Mouse (Mus musculus) liver, postnatal 0 days (tissue): ENCODE measurements around the gene Krtap28-10.

Experiments used
- CTCF ChIP-seq: sonication (generic); IDR thresholded peaks from 2 replicates; pipeline ENCODE4 v1.5.1; 2016; ENCODE audit warnings: antibody characterized with exemption, low read depth
- EP300 ChIP-seq: IDR thresholded peaks from 2 replicates; pipeline ENCODE4 v1.6.1; 2016; ENCODE audit warnings: antibody characterized with exemption, low read depth, mild to moderate bottlenecking

DNA sequence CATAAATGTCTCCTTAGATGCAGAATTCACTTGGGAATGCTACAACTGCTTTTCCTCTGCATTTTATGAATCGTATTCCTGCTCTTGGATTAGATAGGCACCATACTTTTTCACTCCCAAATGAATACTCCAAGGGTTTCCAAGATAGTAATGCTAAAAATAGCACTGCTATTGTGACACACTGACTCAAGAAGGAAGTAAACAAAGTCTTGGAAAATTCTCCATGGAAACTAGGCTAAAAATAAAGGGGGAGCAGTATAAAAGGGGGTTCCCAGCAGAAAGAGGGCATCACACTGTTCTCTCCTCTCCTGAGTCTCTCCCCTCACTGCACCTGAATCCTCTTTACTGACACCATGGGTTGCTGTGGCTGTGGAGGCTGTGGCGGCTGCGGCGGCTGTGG is 18.4 kb upstream of the Krtap28-10 start, which contains the start of gene Krtap28-13:
- TF ChIP-seq CTCF (no peak), EP300 (no peak)
